Mouse (Mus musculus): ENCODE measurements around the gene Ttll5. TPM values are rescaled to one million over a fixed set of nuclear protein-coding genes. Genes with fewer than 3 reads are reported as not detected.
A peak's percentile ranks its signal among the peaks of the same experiment; 100 is the strongest.

Gene Ttll5
- polyA plus RNA-seq, 1 experiment from 2014 or later = 9.8 TPM

GRCm38 (mm10) chr12:86000641-86001073 lies 176.2 kb downstream of the Ttll5 start:
- WGBS (ENCODE audit: insufficient replicate concordance) = 63% methylated on average over 9 of the region's 9 CpGs
- H3K9ac ChIP-seq = no peak overlapping the region
- no peaks in the 10 kb centered on the region for H3K27me3 ChIP-seq (replicated peaks)
- H3K27ac ChIP-seq = peak overlapping the region; percentile 53; the same call in 1 of the 2 replicates
- H3K4me1 ChIP-seq = peaks cover 13% of the 10 kb centered on the region
- H3K36me3 ChIP-seq = peaks cover 14% of the 10 kb centered on the region
- H3K4me3 ChIP-seq = no peak overlapping the region
- no peak for ATAC-seq
- H3K9me3 ChIP-seq (replicated peaks) = no peaks in the 10 kb centered on the region
- no peak overlapping the region for H3K4me2 ChIP-seq

GRCm38 (mm10) chr12:86001120-86001655 lies 176.7 kb downstream of the Ttll5 start:
- H3K4me2 ChIP-seq = no peak overlapping the region
- no peak overlapping the region for H3K4me3 ChIP-seq
- ATAC-seq = no peak
- no peaks in the 10 kb centered on the region for H3K27me3 ChIP-seq (replicated peaks)
- H3K27ac ChIP-seq = peak overlapping the region; percentile 53
- H3K4me1 ChIP-seq = peaks cover 13% of the 10 kb centered on the region
- 73% methylated on average over 7 of the region's 7 CpGs for WGBS (ENCODE audit: insufficient replicate concordance)
- no peak overlapping the region for H3K9ac ChIP-seq
- H3K36me3 ChIP-seq = peaks cover 9% of the 10 kb centered on the region
- no peaks in the 10 kb centered on the region for H3K9me3 ChIP-seq (replicated peaks)

- H3K4me3 ChIP-seq = no peak overlapping the region
- H3K4me2 ChIP-seq = no peak overlapping the region
- H3K9me3 ChIP-seq (replicated peaks) = no peaks in the 10 kb centered on the region
- H3K4me1 ChIP-seq = peaks cover 13% of the 10 kb centered on the region
- no peaks in the 10 kb centered on the region for H3K27me3 ChIP-seq (replicated peaks)
- ATAC-seq = peak; percentile 68
- H3K27ac ChIP-seq = no peak overlapping the region
- H3K36me3 ChIP-seq = no peaks in the 10 kb centered on the region
- 89% methylated on average over 3 of the region's 3 CpGs for WGBS (ENCODE audit: insufficient replicate concordance)
- no peak overlapping the region for H3K9ac ChIP-seq
These were observed 180.2 kb downstream of the Ttll5 start for GRCm38 (mm10) chr12:86004627-86005026.

- no peaks in the 10 kb centered on the region for H3K9me3 ChIP-seq (replicated peaks)
- no peak overlapping the region for H3K9ac ChIP-seq
- H3K36me3 ChIP-seq = no peaks in the 10 kb centered on the region
- H3K27ac ChIP-seq = no peak overlapping the region
- 0 out of 2 replicates have a peak, but pooled peaks cover 4% of the 10 kb centered on the region for H3K4me1 ChIP-seq
- 57% methylated on average over 3 of the region's 3 CpGs for WGBS (ENCODE audit: insufficient replicate concordance)
- H3K4me2 ChIP-seq = no peak overlapping the region
- ATAC-seq = no peak
- no peaks in the 10 kb centered on the region for H3K27me3 ChIP-seq (replicated peaks)
- no peak overlapping the region for H3K4me3 ChIP-seq
These were observed 182.9 kb downstream of the Ttll5 start for GRCm38 (mm10) chr12:86007377-86007776.

- no peak overlapping the region for H3K9ac ChIP-seq
- no peak overlapping the region for H3K27ac ChIP-seq
These were observed 186.2 kb downstream of the Ttll5 start for GRCm38 (mm10) chr12:86010656-86011055.

GRCm38 (mm10) chr12:86012195-86012594 lies 187.7 kb downstream of the Ttll5 start:
- no peak overlapping the region for H3K4me3 ChIP-seq
- no peak for ATAC-seq

More at GRCm38 (mm10) chr12:86010656-86011055, 186.2 kb downstream of the Ttll5 start:
- Histone ChIP-seq H3K4me3 (no peak overlapping the region), H3K36me3 (peaks cover 11% of the 10 kb centered on the region; the same call in 1 of the 2 replicates), H3K4me1 (no peaks in the 10 kb centered on the region), H3K9me3 (replicated peaks) (no peaks in the 10 kb centered on the region), H3K4me2 (no peak overlapping the region), H3K27me3 (replicated peaks) (no peaks in the 10 kb centered on the region)
- 82% methylated on average over 5 of the region's 5 CpGs for WGBS (ENCODE audit: insufficient replicate concordance)
- no peak for ATAC-seq

GRCm38 (mm10) chr12:86014174-86014573 lies 189.7 kb downstream of the Ttll5 start:
- no peaks in the 10 kb centered on the region for H3K27me3 ChIP-seq (replicated peaks)
- WGBS (ENCODE audit: insufficient replicate concordance) = 68% methylated on average over 2 of the region's 2 CpGs
- no peak overlapping the region for H3K27ac ChIP-seq

More at GRCm38 (mm10) chr12:86012195-86012594, 187.7 kb downstream of the Ttll5 start:
- peaks cover 4% of the 10 kb centered on the region; the same call in 1 of the 2 replicates for H3K4me1 ChIP-seq
- H3K27me3 ChIP-seq (replicated peaks) = no peaks in the 10 kb centered on the region
- no peak overlapping the region for H3K27ac ChIP-seq
- no peak overlapping the region for H3K9ac ChIP-seq
- WGBS (ENCODE audit: insufficient replicate concordance) = 86% methylated on average over 2 of the region's 2 CpGs
- H3K9me3 ChIP-seq (replicated peaks) = no peaks in the 10 kb centered on the region
- H3K36me3 ChIP-seq = peaks cover 11% of the 10 kb centered on the region; the same call in 1 of the 2 replicates
- H3K4me2 ChIP-seq = no peak overlapping the region

GRCm38 (mm10) chr12:86014621-86015020 lies 190.2 kb downstream of the Ttll5 start:
- ATAC-seq = no peak
- Histone ChIP-seq H3K4me3 (no peak overlapping the region), H3K4me1 (peaks cover 4% of the 10 kb centered on the region; the same call in 1 of the 2 replicates), H3K27ac (no peak overlapping the region), H3K27me3 (replicated peaks) (no peaks in the 10 kb centered on the region), H3K36me3 (peaks cover 11% of the 10 kb centered on the region; the same call in 1 of the 2 replicates), H3K4me2 (no peak overlapping the region), H3K9ac (no peak overlapping the region), H3K9me3 (replicated peaks) (no peaks in the 10 kb centered on the region)
- 65% methylated on average over 3 of the region's 3 CpGs for WGBS (ENCODE audit: insufficient replicate concordance)

More at GRCm38 (mm10) chr12:86014174-86014573, 189.7 kb downstream of the Ttll5 start:
- no peak for ATAC-seq
- Histone ChIP-seq H3K9ac (no peak overlapping the region), H3K4me1 (peaks cover 4% of the 10 kb centered on the region; the same call in 1 of the 2 replicates), H3K4me3 (no peak overlapping the region), H3K36me3 (peaks cover 11% of the 10 kb centered on the region; the same call in 1 of the 2 replicates), H3K9me3 (replicated peaks) (no peaks in the 10 kb centered on the region), H3K4me2 (no peak overlapping the region)

GRCm38 (mm10) chr12:86015114-86015513 lies 190.7 kb downstream of the Ttll5 start:
- 68% methylated on average over 2 of the region's 2 CpGs for WGBS (ENCODE audit: insufficient replicate concordance)
- Histone ChIP-seq H3K4me1 (peaks cover 4% of the 10 kb centered on the region; the same call in 1 of the 2 replicates), H3K9ac (no peak overlapping the region), H3K27me3 (replicated peaks) (no peaks in the 10 kb centered on the region), H3K4me2 (no peak overlapping the region), H3K9me3 (replicated peaks) (no peaks in the 10 kb centered on the region), H3K4me3 (no peak overlapping the region), H3K36me3 (peaks cover 11% of the 10 kb centered on the region; the same call in 1 of the 2 replicates), H3K27ac (no peak overlapping the region)
- no peak for ATAC-seq

- Histone ChIP-seq H3K4me3 (no peak overlapping the region), H3K4me1 (peaks cover 4% of the 10 kb centered on the region; the same call in 1 of the 2 replicates), H3K9ac (no peak overlapping the region), H3K36me3 (peaks cover 11% of the 10 kb centered on the region; the same call in 1 of the 2 replicates), H3K27ac (no peak overlapping the region), H3K9me3 (replicated peaks) (no peaks in the 10 kb centered on the region), H3K27me3 (replicated peaks) (no peaks in the 10 kb centered on the region), H3K4me2 (no peak overlapping the region)
- WGBS (ENCODE audit: insufficient replicate concordance) = 82% methylated on average over 5 of the region's 5 CpGs
- ATAC-seq = no peak
These were observed 192.9 kb downstream of the Ttll5 start for GRCm38 (mm10) chr12:86017360-86017759.

- ATAC-seq = no peak
- WGBS (ENCODE audit: insufficient replicate concordance) = 79% methylated on average over 6 of the region's 6 CpGs
- H3K27ac ChIP-seq = no peak overlapping the region
These were observed 197.1 kb downstream of the Ttll5 start for GRCm38 (mm10) chr12:86021583-86021982.

GRCm38 (mm10) chr12:86022282-86022984 lies 198.0 kb downstream of the Ttll5 start:
- Histone ChIP-seq H3K36me3 (0 out of 2 replicates have a peak, but pooled peaks cover 4% of the 10 kb centered on the region), H3K4me2 (no peak overlapping the region), H3K27me3 (replicated peaks) (no peaks in the 10 kb centered on the region), H3K27ac (no peak overlapping the region; the same call in 1 of the 2 replicates), H3K4me1 (no peaks in the 10 kb centered on the region), H3K9me3 (replicated peaks) (no peaks in the 10 kb centered on the region), H3K9ac (no peak overlapping the region), H3K4me3 (no peak overlapping the region)
- WGBS (ENCODE audit: insufficient replicate concordance) = 66% methylated on average over 9 of the region's 9 CpGs
- ATAC-seq = no peak

More at GRCm38 (mm10) chr12:86021583-86021982, 197.1 kb downstream of the Ttll5 start:
- Histone ChIP-seq H3K9me3 (replicated peaks) (no peaks in the 10 kb centered on the region), H3K4me3 (no peak overlapping the region), H3K4me1 (peaks cover 4% of the 10 kb centered on the region; the same call in 1 of the 2 replicates), H3K4me2 (no peak overlapping the region), H3K27me3 (replicated peaks) (no peaks in the 10 kb centered on the region), H3K36me3 (0 out of 2 replicates have a peak, but pooled peaks cover 4% of the 10 kb centered on the region), H3K9ac (no peak overlapping the region)
